Mouse (Mus musculus): Measurements from ENCODE around the gene Obscn.

Obscn gene

GRCm38 (mm10) chr11:59151729-59152128 lies 15.5 kb upstream of the Obscn start:
- in situ Hi-C loops (cut with MboI; ENCODE audit: low pct_unique_long_range_greater_than_20kb in 1 of 2, low sequenced_read_pairs in 2 of 2, unreplicated experiment in 1 of 2), result no loop called here

- in situ Hi-C loops (cut with MboI; ENCODE audit: low pct_unique_long_range_greater_than_20kb in 1 of 2, low sequenced_read_pairs in 2 of 2, unreplicated experiment in 1 of 2), result no loop called here
These were observed 13.1 kb upstream of the Obscn start for GRCm38 (mm10) chr11:59149302-59149701.

GRCm38 (mm10) chr11:59142962-59143361 lies 6.8 kb upstream of the Obscn start:
- in situ Hi-C loops (cut with MboI; ENCODE audit: low pct_unique_long_range_greater_than_20kb in 1 of 2, low sequenced_read_pairs in 2 of 2, unreplicated experiment in 1 of 2), result no loop called here

GRCm38 (mm10) chr11:59141772-59142370 lies 5.7 kb upstream of the Obscn start:
- in situ Hi-C loops (cut with MboI; ENCODE audit: low pct_unique_long_range_greater_than_20kb in 1 of 2, low sequenced_read_pairs in 2 of 2, unreplicated experiment in 1 of 2), result no loop called here

GRCm38 (mm10) chr11:59138537-59139486 lies 2.6 kb upstream of the Obscn start:
- in situ Hi-C loops (cut with MboI; ENCODE audit: low pct_unique_long_range_greater_than_20kb in 1 of 2, low sequenced_read_pairs in 2 of 2, unreplicated experiment in 1 of 2), result no loop called here

- in situ Hi-C loops (cut with MboI; ENCODE audit: low pct_unique_long_range_greater_than_20kb in 1 of 2, low sequenced_read_pairs in 2 of 2, unreplicated experiment in 1 of 2), result no loop called here
These were observed 948 bp upstream of the Obscn start for GRCm38 (mm10) chr11:59136994-59137706.

- in situ Hi-C loops (cut with MboI; ENCODE audit: low pct_unique_long_range_greater_than_20kb in 1 of 2, low sequenced_read_pairs in 2 of 2, unreplicated experiment in 1 of 2), result no loop called here
These were observed 966 bp downstream of the Obscn start for GRCm38 (mm10) chr11:59135051-59135820.

- in situ Hi-C loops (cut with MboI; ENCODE audit: low pct_unique_long_range_greater_than_20kb in 1 of 2, low sequenced_read_pairs in 2 of 2, unreplicated experiment in 1 of 2), result no loop called here
These were observed 1.7 kb downstream of the Obscn start for GRCm38 (mm10) chr11:59134373-59134997.

- in situ Hi-C loops (cut with MboI; ENCODE audit: low pct_unique_long_range_greater_than_20kb in 1 of 2, low sequenced_read_pairs in 2 of 2, unreplicated experiment in 1 of 2), result no loop called here
These were observed 4.1 kb downstream of the Obscn start for GRCm38 (mm10) chr11:59132065-59132464.

- in situ Hi-C loops (cut with MboI; ENCODE audit: low pct_unique_long_range_greater_than_20kb in 1 of 2, low sequenced_read_pairs in 2 of 2, unreplicated experiment in 1 of 2), result no loop called here
These were observed 4.8 kb downstream of the Obscn start for GRCm38 (mm10) chr11:59131348-59131919.

- in situ Hi-C loops (cut with MboI; ENCODE audit: low pct_unique_long_range_greater_than_20kb in 1 of 2, low sequenced_read_pairs in 2 of 2, unreplicated experiment in 1 of 2), result no loop called here
These were observed 5.4 kb downstream of the Obscn start for GRCm38 (mm10) chr11:59130782-59131181.

GRCm38 (mm10) chr11:59105945-59106344 lies 30.3 kb downstream of the Obscn start:
- in situ Hi-C loops (cut with MboI; ENCODE audit: low pct_unique_long_range_greater_than_20kb in 1 of 2, low sequenced_read_pairs in 2 of 2, unreplicated experiment in 1 of 2), result loop anchor here in 1 of 2 experiments (10.0 kb wide), 1 partner anchor 189 kb away; the partner anchor contains the start of gene Wnt3a

GRCm38 (mm10) chr11:59102324-59102723 lies 33.9 kb downstream of the Obscn start:
- in situ Hi-C loops (cut with MboI; ENCODE audit: low pct_unique_long_range_greater_than_20kb in 1 of 2, low sequenced_read_pairs in 2 of 2, unreplicated experiment in 1 of 2), result loop anchor here in 1 of 2 experiments (5.0 to 10.0 kb wide), 2 partner anchors 85 to 192 kb away; partner anchors contain the start of gene Wnt3a

GRCm38 (mm10) chr11:59098339-59098738 lies 37.9 kb downstream of the Obscn start:
- in situ Hi-C loops (cut with MboI; ENCODE audit: low pct_unique_long_range_greater_than_20kb in 1 of 2, low sequenced_read_pairs in 2 of 2, unreplicated experiment in 1 of 2), result loop anchor here in 1 of 2 experiments (25.0 kb wide), 1 partner anchor 389 kb away; no protein-coding TSS in a partner anchor

- in situ Hi-C loops (cut with MboI; ENCODE audit: low pct_unique_long_range_greater_than_20kb in 1 of 2, low sequenced_read_pairs in 2 of 2, unreplicated experiment in 1 of 2), result loop anchor here in 1 of 2 experiments (25.0 kb wide), 1 partner anchor 390 kb away; no protein-coding TSS in a partner anchor
These were observed 38.4 kb downstream of the Obscn start for GRCm38 (mm10) chr11:59097770-59098169.

GRCm38 (mm10) chr11:59094213-59094612 lies 42.0 kb downstream of the Obscn start:
- in situ Hi-C loops (cut with MboI; ENCODE audit: low pct_unique_long_range_greater_than_20kb in 1 of 2, low sequenced_read_pairs in 2 of 2, unreplicated experiment in 1 of 2), result loop anchor here in 1 of 2 experiments (25.0 kb wide), 1 partner anchor 393 kb away; no protein-coding TSS in a partner anchor

GRCm38 (mm10) chr11:59087581-59087980 lies 48.6 kb downstream of the Obscn start:
- in situ Hi-C loops (cut with MboI; ENCODE audit: low pct_unique_long_range_greater_than_20kb in 1 of 2, low sequenced_read_pairs in 2 of 2, unreplicated experiment in 1 of 2), result loop anchor here in 1 of 2 experiments (25.0 kb wide), 1 partner anchor 400 kb away; no protein-coding TSS in a partner anchor

Data from mouse embryonic stem cell (cell line).